Mouse (Mus musculus) gastrocnemius, adult 18-20 months (tissue): ENCODE results near the gene Med19. TPM values are rescaled to one million over a fixed set of nuclear protein-coding genes. Genes with fewer than 3 reads are reported as not detected.
A peak's percentile ranks its signal among the peaks of the same experiment; 100 is the strongest.
"Not testable (repeated sequence)": the region's sequence is repeated elsewhere in the genome, so short reads cannot be mapped to it uniquely, and the experiment has no call there.

Experiments used
- DNase-seq: peaks from one replicate; pipeline ENCODE4 v3.0.0; 2021; ENCODE audit warnings: low spot score
- total RNA-seq, 2 experiments: library from RNA; stranded (reverse); gene quantifications; 2 replicates each; pipeline ENCODE4 v1.2.3; 2021

Med19 gene
- total RNA-seq, 2 experiments from 2014 or later: 7.7 to 8.5 TPM

- peak; percentile 24 for DNase-seq
These were observed 38.5 kb downstream of the Med19 start for GRCm38 (mm10) chr2:84716423-84717355.

GRCm38 (mm10) chr2:84717357-84717756 lies 39.2 kb downstream of the Med19 start:
- DNase-seq: no peak

DNA sequence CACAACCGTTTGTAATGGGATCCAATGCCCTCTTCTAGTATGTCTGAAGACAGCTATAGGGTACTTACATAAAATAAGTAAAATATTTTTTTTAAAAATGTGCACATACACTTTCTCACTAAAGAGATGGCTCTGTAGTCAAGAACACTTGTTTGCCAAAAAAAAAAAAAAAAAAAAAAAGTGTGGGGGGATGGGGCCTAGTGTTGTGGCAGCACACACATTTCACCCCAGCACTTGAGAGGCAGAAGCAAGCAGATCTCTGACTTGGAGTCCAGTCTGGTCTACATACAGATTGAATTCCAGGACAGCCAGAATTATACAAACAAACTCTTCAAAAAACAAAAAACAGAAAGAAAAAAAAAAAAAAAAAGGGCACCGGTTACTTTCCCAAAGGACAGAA lies 42.5 kb downstream of the Med19 start:
- no peak for DNase-seq

DNA sequence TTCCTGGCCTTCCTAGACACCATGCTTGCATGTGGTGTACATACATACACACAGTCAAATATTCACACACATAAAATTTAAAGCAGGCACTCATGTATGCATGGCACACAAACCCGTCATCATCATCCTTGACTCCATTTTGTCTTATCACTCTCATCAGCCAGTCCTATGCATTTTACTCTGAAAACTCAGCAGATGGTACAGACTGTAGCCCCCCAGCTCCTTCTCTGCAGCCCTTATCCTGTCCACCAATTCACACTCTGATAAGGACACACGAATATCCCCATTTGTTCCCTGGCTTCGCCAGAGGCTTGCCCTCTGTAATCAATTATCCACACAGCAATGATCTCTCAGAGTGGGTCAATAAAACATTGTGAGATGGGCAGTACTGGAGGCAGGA lies 43.0 kb downstream of the Med19 start:
- no peak for DNase-seq

GRCm38 (mm10) chr2:84723856-84724255 lies 45.7 kb downstream of the Med19 start:
- no peak for DNase-seq

- no peak for DNase-seq
These were observed 47.6 kb downstream of the Med19 start for GRCm38 (mm10) chr2:84725770-84726169.

GRCm38 (mm10) chr2:84726716-84727115 lies 48.5 kb downstream of the Med19 start:
- DNase-seq: no peak

DNA sequence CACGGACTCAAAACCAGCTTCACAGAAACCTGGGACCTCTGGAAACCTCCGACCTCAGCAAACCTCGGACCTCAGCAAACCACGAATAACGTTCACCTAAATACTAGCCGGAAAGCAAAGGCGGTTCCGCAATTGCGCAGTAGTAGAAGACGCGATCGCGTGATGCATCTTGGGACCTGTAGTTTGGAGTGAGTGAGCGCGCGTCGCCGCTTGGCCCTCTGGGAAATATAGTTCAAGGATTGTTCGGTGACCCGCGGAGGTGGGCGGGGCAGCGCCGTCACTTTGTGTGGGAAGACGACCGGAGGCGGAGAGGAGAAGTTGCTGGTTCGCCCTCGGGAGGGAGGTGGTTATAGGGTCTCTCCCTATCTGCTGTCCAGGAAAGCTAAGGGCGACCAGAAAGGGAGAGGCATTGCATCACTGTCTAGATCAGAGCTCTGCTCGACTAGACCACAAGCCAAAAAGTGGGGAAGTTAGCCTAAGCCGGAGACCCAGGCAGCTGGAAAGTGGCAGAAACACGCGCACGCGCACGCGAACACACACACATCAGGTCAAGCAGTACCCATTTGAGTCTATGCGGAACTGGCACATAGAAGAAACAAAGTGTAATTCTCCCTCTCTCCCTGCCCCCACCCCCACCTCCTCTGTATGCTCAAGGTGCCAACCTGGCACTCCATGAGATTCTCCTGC lies 49.1 kb downstream of the Med19 start, which contains the start of gene Clp1:
Clp1 (minus strand) TSS at position 179 of the 687 bp plus-strand sequence.
- peak; percentile 97 for DNase-seq

DNA sequence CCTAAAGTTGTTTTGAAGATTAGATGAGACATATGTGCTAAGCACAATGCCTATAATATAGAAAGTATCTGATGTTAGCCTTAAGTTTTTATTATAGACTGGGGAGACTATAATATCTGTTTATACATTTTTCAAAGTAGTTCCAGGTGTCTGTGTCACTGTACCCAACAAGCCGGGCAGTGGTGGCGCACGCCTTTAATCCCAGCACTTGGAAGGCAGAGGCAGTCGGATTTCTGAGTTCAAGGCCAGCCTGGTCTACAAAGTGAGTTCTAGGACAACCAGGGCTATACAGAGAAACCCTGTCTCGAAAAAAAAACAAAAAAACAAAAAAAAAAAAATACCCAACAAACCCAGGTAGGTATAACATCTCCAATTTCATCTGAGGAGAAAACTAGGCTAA lies 50.0 kb downstream of the Med19 start:
- DNase-seq: not testable (repeated sequence)

DNA sequence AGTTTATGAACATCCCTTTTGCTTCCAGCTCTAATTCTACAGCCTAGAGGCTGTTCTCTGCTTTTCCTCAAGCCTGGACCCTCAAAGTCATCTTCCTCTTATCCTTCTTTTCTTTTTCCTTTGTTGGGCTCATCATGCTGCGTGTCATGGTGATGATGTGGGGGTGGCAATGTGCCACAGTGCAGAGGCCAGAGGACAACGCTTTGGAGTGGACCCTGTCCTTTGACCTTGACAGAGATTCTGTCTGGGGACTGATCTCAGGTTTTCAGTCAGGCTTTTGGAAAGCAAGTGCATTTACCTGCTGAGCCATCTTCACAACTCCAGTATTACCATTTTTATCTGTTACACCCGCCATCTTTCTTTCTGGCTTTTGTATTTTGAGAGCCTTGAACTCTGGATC lies 53.0 kb downstream of the Med19 start:
- DNase-seq: no peak

GRCm38 (mm10) chr2:84732394-84732793 lies 54.2 kb downstream of the Med19 start:
- DNase-seq: no peak

DNA sequence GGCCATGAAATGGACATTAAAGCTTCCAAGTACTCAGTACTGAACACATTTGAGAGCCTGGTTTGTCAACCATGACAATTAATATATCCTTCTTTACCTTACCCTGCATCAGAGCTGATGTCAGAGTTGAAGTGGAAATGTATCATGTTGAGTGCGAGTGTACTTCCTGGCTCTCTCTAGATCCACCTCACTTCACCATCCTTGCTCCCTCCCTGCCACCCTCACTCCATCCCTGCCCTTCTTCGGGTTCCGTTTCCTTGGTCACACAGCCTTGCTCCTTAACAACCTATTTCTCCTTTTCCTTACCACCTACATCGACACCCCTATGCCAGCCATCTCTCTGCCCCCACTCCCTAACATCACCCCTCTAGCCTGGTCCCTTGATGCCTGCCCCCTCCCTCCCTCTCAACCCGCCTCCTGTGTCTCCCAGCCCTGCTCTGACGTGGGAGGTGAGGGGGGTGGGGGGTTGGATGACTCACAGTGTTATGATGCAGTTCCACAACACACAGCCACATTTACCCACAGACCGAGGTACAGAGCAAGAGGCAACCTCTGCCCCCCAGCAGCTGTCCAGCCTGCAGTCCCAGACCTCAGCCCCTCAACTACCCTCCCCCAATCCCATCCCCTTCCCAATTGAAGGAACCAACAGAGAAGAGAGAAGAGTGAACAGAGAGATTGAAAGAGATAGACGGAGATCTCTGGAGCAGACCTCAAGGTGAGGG lies 55.5 kb downstream of the Med19 start, which contains the start of gene Ypel4:
Ypel4 (plus strand) TSS at position 480 of the 722 bp plus-strand sequence.
- no peak for DNase-seq

GRCm38 (mm10) chr2:84734351-84734864 lies 56.2 kb downstream of the Med19 start:
- no peak for DNase-seq

DNA sequence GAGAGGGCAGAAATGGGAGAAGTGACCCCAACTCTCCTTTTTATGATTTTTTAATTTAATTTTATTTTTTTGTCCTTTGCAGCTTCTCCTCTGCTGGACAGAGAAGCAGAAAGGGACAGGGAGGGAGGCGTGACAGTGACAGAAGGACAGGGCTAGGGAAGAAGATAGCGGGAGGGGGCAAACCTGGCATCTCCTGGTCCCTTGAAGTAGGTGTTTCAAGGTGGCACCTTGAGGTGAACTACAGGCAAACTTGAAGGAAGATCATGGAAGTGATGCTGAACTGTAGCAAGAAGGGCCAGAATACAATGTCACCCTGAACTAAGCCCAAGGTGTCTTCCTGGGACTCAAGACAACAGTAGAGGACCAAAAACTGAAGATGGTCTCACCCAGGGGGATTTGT lies 56.7 kb downstream of the Med19 start:
- DNase-seq: no peak

- no peak for DNase-seq
These were observed 57.2 kb downstream of the Med19 start for GRCm38 (mm10) chr2:84735346-84735920.

DNA sequence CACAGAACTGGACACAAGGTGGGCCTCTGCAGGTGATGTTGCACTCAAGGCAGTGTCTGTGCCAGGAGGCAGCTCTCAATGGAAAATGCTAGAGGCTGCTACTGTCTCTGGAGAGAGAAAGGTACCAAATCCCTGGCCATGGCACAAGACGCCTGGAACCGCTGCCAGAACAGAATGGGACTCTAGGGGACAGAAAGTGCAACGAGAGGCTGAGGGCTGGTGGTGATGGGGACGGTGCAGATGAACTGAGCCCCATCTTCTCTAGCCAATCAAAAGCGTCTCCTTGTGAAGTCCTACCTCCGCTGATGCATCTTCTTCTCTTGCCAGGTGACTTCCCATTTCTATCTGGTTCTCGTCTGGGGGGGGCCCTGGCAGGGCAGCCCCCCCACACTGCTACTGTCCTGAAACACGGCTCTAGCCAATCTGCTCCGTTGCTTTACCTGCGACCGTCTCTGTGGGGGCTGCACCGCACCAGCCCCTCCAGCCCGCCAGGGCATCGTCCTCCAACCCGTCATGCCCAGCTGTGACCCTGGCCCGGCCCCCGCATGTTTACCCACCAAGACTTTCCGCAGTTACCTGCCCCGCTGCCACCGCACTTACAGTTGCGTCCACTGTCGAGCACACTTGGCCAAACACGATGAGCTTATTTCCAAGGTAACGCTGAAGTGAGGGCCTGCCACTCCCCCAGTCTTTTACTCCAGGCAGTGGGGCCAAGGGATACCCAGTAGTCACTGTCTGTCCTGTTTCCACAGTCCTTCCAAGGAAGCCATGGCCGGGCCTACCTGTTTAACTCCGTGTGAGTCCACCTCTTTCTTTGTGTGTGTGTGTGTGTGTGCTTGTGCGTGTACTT lies 58.3 kb downstream of the Med19 start:
- DNase-seq: no peak

DNA sequence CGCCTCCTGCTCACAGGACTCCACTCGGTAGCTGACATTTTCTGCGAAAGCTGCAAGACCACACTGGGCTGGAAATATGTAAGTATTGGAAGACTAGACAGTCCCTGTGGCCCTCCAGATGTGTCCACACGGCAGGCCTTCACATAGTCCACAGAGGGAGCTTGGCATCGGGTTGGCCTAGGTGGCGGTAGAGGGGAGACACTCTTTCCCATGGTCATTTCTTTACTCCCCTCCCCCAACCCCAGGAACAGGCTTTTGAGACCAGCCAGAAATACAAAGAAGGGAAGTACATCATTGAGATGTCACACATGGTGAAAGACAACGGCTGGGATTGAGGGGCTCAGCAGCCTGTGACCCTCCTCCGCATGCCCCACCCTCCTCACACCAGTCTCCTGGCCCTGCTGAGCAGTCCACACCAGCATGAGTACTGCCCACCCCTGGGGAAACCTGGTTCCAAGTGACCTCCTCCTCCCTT lies 59.3 kb downstream of the Med19 start:
- no peak for DNase-seq
